In the genomic region with DNA sequence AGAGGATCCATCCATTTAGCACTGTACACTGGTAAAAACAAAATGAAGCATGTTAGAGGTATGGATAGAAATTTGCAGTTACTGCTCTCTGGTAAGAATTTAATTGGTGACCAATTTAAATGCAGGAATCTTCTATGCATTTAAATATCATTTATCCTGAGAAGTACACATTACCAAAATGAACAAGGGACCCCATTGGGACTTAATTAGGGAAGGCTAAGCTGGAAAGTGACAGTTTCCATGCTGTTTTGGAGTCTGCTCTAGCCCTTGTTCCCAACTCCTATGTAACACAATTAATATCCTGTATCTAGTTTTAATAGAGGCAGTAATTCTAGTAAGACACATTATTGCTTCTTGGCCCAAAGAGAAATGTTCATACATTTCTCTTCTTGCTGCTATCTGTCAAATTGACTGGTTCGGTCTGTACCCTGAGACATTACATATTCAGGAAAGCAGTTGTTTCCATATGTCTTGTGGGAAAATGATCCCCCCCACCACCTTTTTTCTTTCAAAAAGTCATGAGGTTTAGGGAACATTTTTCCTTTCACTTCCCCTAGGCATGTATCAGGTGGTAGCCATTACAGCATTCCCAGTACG, we compare ENCODE assay signal across 24 mouse cellular contexts.
DNase-seq lines count a peak whose midpoint lies in the region; ATAC-seq and TF ChIP-seq lines count a peak whose summit lies in the region.
"Had no signal": no experiment of that assay in that cellular context is flagged by ENCODE, and none has a peak within 500 bp of the region (broad histone marks: within the 10 kb centered on the region; RNA-seq: fewer than 3 reads in every experiment).

No protein-coding gene starts in this region.

- no peak overlapping the region for H3K4me2 ChIP-seq in hindbrain, embryonic 13.5 days
- no peak overlapping the region for H3K4me2 ChIP-seq in neural tube, embryonic 13.5 days
- no peak overlapping the region for H3K4me2 ChIP-seq in hindbrain, postnatal 0 days (ENCODE audit: low read depth, low read length)
- H3K4me2 ChIP-seq: limb, embryonic 15.5 days; lung, embryonic 14.5 days; neural tube, embryonic 12.5 days had no signal

- H3K36me3 ChIP-seq in hindbrain, embryonic 13.5 days, result no peaks in the 10 kb centered on the region
- H3K36me3 ChIP-seq in hindbrain, embryonic 10.5 days, result no peaks in the 10 kb centered on the region
- H3K36me3 ChIP-seq in neural tube, embryonic 13.5 days, result no peaks in the 10 kb centered on the region
- no peaks in the 10 kb centered on the region for H3K36me3 ChIP-seq in hindbrain, postnatal 0 days (ENCODE audit: insufficient read depth, low read length)
- H3K36me3 ChIP-seq: heart, embryonic 10.5 days; limb, embryonic 15.5 days; neural tube, embryonic 12.5 days had no signal

- H3K27me3 ChIP-seq in hindbrain, embryonic 13.5 days, result no peaks in the 10 kb centered on the region
- no peaks in the 10 kb centered on the region for H3K27me3 ChIP-seq in hindbrain, embryonic 10.5 days (ENCODE audit: insufficient read depth, poor library complexity, severe bottlenecking)
- H3K27me3 ChIP-seq in neural tube, embryonic 13.5 days, result no peaks in the 10 kb centered on the region
- H3K27me3 ChIP-seq in hindbrain, postnatal 0 days (ENCODE audit: insufficient read depth, low read length), result no peaks in the 10 kb centered on the region
- H3K27me3 ChIP-seq: limb, embryonic 15.5 days; megakaryocyte, embryonic 14.5 days; neural tube, embryonic 12.5 days had no signal

- no peak for DNase-seq in hindbrain, embryonic 10.5 days (ENCODE audit: low spot score)
- DNase-seq in neural tube, embryonic 10.5 days (ENCODE audit: extremely low spot score, low spot score), result no peak
- DNase-seq in hindbrain, postnatal 0 days (ENCODE audit: low spot score), result peak; percentile 18
- no peak for DNase-seq in urinary bladder, postnatal 4 days (ENCODE audit: low spot score in 2 of 2)
- DNase-seq in lung, postnatal 36 days, result no peak
- DNase-seq: adrenal gland, postnatal 14 days; cerebellum, adult 9-11 months; gastrocnemius, adult 2 months; heart, postnatal 4 days; kidney, postnatal 36 days; layer of hippocampus, postnatal 36 days; lung, embryonic 14.5 days; thymus, adult 2 months; thymus, postnatal 4 days had no signal

- WGBS in hindbrain, embryonic 13.5 days, result 43% methylated on average over 2 of the region's 2 CpGs
- WGBS in hindbrain, embryonic 10.5 days, result 65% methylated on average over 2 of the region's 2 CpGs
- 47% methylated on average over 2 of the region's 2 CpGs for WGBS in neural tube, embryonic 13.5 days
- WGBS in hindbrain, postnatal 0 days, result 48% methylated on average over 2 of the region's 2 CpGs

- peak; percentile 65 for ATAC-seq in hindbrain, embryonic 13.5 days (ENCODE audit: low FRiP score)
- ATAC-seq in neural tube, embryonic 13.5 days (ENCODE audit: low read depth), result 0 out of 2 replicates have a peak, but pooled peaks have one; percentile 43
- no peak for ATAC-seq in hindbrain, postnatal 0 days
- ATAC-seq: CD4-positive, CD25-positive, alpha-beta regulatory T cell, adult 4 months; forebrain, embryonic 14.5 days; intestine, embryonic 16.5 days had no signal

- H3K4me3 ChIP-seq in hindbrain, embryonic 13.5 days, result no peak overlapping the region
- no peak overlapping the region for H3K4me3 ChIP-seq in hindbrain, embryonic 10.5 days
- H3K4me3 ChIP-seq in neural tube, embryonic 13.5 days, result no peak overlapping the region
- no peak overlapping the region for H3K4me3 ChIP-seq in hindbrain, postnatal 0 days (ENCODE audit: low read length)
- H3K4me3 ChIP-seq: gastrocnemius, adult 2 months; heart, embryonic 10.5 days; limb, embryonic 15.5 days; megakaryocyte, embryonic 14.5 days; neural tube, embryonic 12.5 days had no signal

- H3K9ac ChIP-seq in hindbrain, embryonic 13.5 days, result no peak overlapping the region
- H3K9ac ChIP-seq in neural tube, embryonic 13.5 days, result no peak overlapping the region
- H3K9ac ChIP-seq in hindbrain, postnatal 0 days (replicated peaks; ENCODE audit: low read length), result no peak overlapping the region
- H3K9ac ChIP-seq: limb, embryonic 15.5 days; liver, embryonic 14.5 days; lung, embryonic 14.5 days; neural tube, embryonic 12.5 days had no signal

- peaks cover 17% of the 10 kb centered on the region for H3K4me1 ChIP-seq in hindbrain, embryonic 13.5 days (replicated peaks)
- no peaks in the 10 kb centered on the region for H3K4me1 ChIP-seq in hindbrain, embryonic 10.5 days (replicated peaks)
- H3K4me1 ChIP-seq in neural tube, embryonic 13.5 days (replicated peaks), result peaks cover 13% of the 10 kb centered on the region
- no peaks in the 10 kb centered on the region for H3K4me1 ChIP-seq in hindbrain, postnatal 0 days (ENCODE audit: insufficient read depth, low read length)
- H3K4me1 ChIP-seq: heart, embryonic 10.5 days; megakaryocyte, embryonic 14.5 days; neural tube, embryonic 12.5 days had no signal

- peak overlapping the region; percentile 71; the same call in 1 of the 2 replicates for H3K27ac ChIP-seq in hindbrain, embryonic 13.5 days
- no peak overlapping the region for H3K27ac ChIP-seq in hindbrain, embryonic 10.5 days
- H3K27ac ChIP-seq in neural tube, embryonic 13.5 days (replicated peaks), result peak overlapping the region; percentile 23
- H3K27ac ChIP-seq in hindbrain, postnatal 0 days, result no peak overlapping the region
- H3K27ac ChIP-seq: gastrocnemius, adult 2 months; heart, embryonic 10.5 days; limb, embryonic 15.5 days; liver, embryonic 14.5 days; neural tube, embryonic 12.5 days had no signal

- H3K9me3 ChIP-seq in hindbrain, embryonic 13.5 days, result no peaks in the 10 kb centered on the region
- no peaks in the 10 kb centered on the region for H3K9me3 ChIP-seq in hindbrain, embryonic 10.5 days
- no peaks in the 10 kb centered on the region for H3K9me3 ChIP-seq in neural tube, embryonic 13.5 days
- H3K9me3 ChIP-seq in hindbrain, postnatal 0 days (ENCODE audit: low read length), result no peaks in the 10 kb centered on the region
- H3K9me3 ChIP-seq: heart, embryonic 10.5 days; limb, embryonic 15.5 days; megakaryocyte, embryonic 14.5 days; neural tube, embryonic 12.5 days had no signal

- no peak for TF ChIP-seq CTCF in hindbrain, postnatal 0 days (IDR thresholded peaks at IDR 0.05; ENCODE audit: low read depth)

Comparison
In these comparisons a context has a peak if more than half of its experiments do, and no peak if none do; other contexts are left out.
1. H3K27ac ChIP-seq: peak in hindbrain, embryonic 13.5 days (single experiment) and neural tube, embryonic 13.5 days (single experiment); none in hindbrain, embryonic 10.5 days (single experiment) and hindbrain, postnatal 0 days (single experiment).